Mouse (Mus musculus): ENCODE results near the gene Fpr-rs7.

The Fpr-rs7 gene

DNA sequence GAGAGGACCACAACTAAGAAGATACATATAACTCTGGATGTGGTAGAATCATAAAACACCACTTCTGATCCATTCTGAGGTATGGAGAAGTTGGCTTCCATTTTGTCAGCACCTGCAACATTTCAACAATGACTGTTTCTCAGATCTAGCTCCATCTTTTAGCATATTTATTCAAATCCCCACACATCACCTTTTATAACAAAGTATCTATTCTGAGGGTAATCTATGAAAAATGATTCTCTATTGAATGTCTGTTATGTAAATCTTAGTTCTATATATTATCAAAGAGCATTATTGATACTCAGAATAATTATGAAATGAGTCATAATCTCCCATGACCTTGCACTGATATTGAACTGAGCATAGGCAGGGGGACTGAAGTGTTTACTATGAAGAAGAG lies at the start of gene Fpr-rs7:
Fpr-rs7 (minus strand) TSS at position 101 of the 400 bp plus-strand sequence.
- in situ Hi-C loops (cut with MboI, MseI), result no loop called here

DNA sequence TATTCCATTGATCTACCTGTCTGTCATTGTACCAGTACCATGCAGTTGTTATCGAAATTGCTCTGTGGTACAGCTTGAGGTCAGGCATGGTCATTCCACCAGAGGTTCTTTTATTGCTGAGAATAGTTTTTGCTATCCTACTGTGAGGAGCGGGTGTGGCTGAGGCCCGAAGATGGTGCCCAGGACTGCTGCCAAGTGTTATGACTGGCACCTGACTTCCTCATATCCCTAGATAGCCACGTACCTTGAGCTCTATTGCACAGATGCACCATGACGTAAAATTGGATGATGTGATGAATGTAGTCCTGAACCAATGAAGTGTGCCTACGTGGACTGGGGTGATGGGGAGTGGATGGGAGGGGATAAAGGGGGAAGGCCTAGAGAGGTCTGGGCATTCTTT lies 39.9 kb downstream of the Fpr-rs7 start:
- in situ Hi-C loops (cut with MboI, MseI), result no loop called here

DNA sequence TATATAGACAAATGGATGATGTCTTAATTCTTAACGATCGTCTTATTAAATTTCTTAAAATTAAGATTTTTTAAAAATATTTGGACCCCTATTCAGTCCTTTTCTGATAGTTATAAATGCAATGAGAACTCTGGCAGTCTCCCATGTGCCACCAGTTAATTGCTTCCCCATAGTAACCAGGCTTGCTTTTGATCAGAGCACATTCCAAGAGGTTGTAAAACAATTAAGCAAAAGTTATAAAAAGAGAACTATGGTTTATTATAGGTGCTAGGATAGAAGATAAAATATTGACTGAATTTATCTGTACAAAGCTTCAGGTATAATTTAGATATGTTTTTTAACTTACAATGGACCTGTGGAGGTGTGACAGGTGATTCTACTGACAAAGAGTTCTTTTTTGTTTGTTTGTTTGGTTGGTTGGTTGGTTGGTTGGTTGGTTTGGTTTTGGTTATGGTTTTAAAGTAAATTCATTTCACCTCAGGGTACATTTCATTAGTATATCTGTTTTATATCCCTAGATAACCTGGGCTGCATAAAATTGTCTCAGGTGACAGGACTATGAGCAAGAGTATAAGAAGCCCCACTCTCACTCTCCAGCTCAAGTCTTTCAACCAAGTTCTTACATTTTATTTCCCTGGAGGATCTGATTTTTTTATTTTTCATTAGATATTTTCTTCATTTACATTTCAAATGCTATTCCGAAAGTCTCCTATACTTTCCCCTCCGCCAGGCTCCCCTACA lies 42.2 kb downstream of the Fpr-rs7 start:
- in situ Hi-C loops (cut with MboI, MseI), result no loop called here
